Mouse (Mus musculus): ENCODE measurements around the gene Dxo. TPM values are rescaled to one million over a fixed set of nuclear protein-coding genes. Genes with fewer than 3 reads are reported as not detected.
"Not testable (repeated sequence)": the region's sequence is repeated elsewhere in the genome, so short reads cannot be mapped to it uniquely, and the experiment has no call there.

The Dxo gene
- total RNA-seq, 1 experiment, result 39.0 TPM

GRCm38 (mm10) chr17:34798866-34799530, 37.8 kb upstream of the Dxo start:
- no peak overlapping the region for H3K27ac ChIP-seq (ENCODE audit: insufficient read depth, low read depth, low read length, poor library complexity, severe bottlenecking)
- in situ Hi-C loops (cut with MboI; ENCODE audit: low sequenced_read_pairs in 2 of 2, unreplicated experiment in 2 of 2), result no loop called here
- no peak overlapping the region for H3K9ac ChIP-seq (ENCODE audit: insufficient read depth, low read depth, low read length, poor library complexity, severe bottlenecking)
- H3K36me3 ChIP-seq (ENCODE audit: control insufficient read depth, insufficient read depth, low read length, poor library complexity, severe bottlenecking), result no peaks in the 10 kb centered on the region
- H3K4me3 ChIP-seq (ENCODE audit: insufficient read depth in 1 of 2, low read depth in 1 of 2, low read length in 2 of 2, poor library complexity in 1 of 2, severe bottlenecking in 1 of 2), result no peak overlapping the region
- DNase-seq (ENCODE audit: low read depth, low spot score), result no peak
- H3K9me3 ChIP-seq (ENCODE audit: control insufficient read depth, insufficient read depth, low read depth, low read length), result no peaks in the 10 kb centered on the region
- no peaks in the 10 kb centered on the region for H3K4me1 ChIP-seq (ENCODE audit: control insufficient read depth in 2 of 2, insufficient read depth in 2 of 2, low read length in 2 of 2, poor library complexity in 1 of 2)
- no peak for TF ChIP-seq CHD2 (IDR thresholded peaks at IDR 0.05; ENCODE audit: low read depth, low read length)
- no peak for TF ChIP-seq MAFK (IDR thresholded peaks at IDR 0.05; ENCODE audit: insufficient read depth, low read depth, low read length)
- TF ChIP-seq ZC3H11A (IDR thresholded peaks at IDR 0.05; ENCODE audit: borderline replicate concordance, low read depth, low read length), result no peak
- no peak for TF ChIP-seq ZNF384 (IDR thresholded peaks at IDR 0.05; ENCODE audit: low read depth, low read length)
- TF ChIP-seq HCFC1 (IDR thresholded peaks at IDR 0.05; ENCODE audit: borderline replicate concordance, insufficient read depth, low read length), result no peak

DNA sequence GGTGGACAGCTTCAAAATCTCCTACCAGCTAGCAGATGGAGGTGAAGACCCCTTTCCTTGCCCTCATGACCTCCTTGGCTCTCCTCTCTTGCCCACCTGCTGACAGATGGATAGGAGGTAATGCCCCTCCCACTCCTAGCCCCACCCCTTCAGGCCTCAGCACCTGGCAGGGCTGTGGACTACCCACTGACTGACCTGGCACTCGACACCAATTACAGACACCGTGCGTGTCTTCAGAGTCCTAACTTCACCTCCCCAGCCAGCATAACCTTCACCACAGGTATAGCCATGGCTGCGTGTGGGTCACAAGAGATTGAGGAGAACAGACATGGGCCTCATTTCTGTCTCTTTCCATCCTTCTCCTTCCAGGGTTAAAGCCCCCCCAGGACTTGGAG, 37.3 kb upstream of the Dxo start:
- no peaks in the 10 kb centered on the region for H3K9me3 ChIP-seq (ENCODE audit: control insufficient read depth, insufficient read depth, low read depth, low read length)
- no peak overlapping the region for H3K4me3 ChIP-seq (ENCODE audit: insufficient read depth in 1 of 2, low read depth in 1 of 2, low read length in 2 of 2, poor library complexity in 1 of 2, severe bottlenecking in 1 of 2)
- DNase-seq (ENCODE audit: low read depth, low spot score), result no peak
- in situ Hi-C loops (cut with MboI; ENCODE audit: low sequenced_read_pairs in 2 of 2, unreplicated experiment in 2 of 2), result no loop called here
- H3K9ac ChIP-seq (ENCODE audit: insufficient read depth, low read depth, low read length, poor library complexity, severe bottlenecking), result no peak overlapping the region
- no peaks in the 10 kb centered on the region for H3K4me1 ChIP-seq (ENCODE audit: control insufficient read depth in 2 of 2, insufficient read depth in 2 of 2, low read length in 2 of 2, poor library complexity in 1 of 2)
- no peak overlapping the region for H3K27ac ChIP-seq (ENCODE audit: insufficient read depth, low read depth, low read length, poor library complexity, severe bottlenecking)
- TF ChIP-seq CHD2 (IDR thresholded peaks at IDR 0.05; ENCODE audit: low read depth, low read length) (no peak), MAFK (IDR thresholded peaks at IDR 0.05; ENCODE audit: insufficient read depth, low read depth, low read length) (no peak), ZNF384 (IDR thresholded peaks at IDR 0.05; ENCODE audit: low read depth, low read length) (no peak), HCFC1 (IDR thresholded peaks at IDR 0.05; ENCODE audit: borderline replicate concordance, insufficient read depth, low read length) (no peak)
- H3K36me3 ChIP-seq (ENCODE audit: control insufficient read depth, insufficient read depth, low read length, poor library complexity, severe bottlenecking), result no peaks in the 10 kb centered on the region

GRCm38 (mm10) chr17:34800781-34801305, 36.0 kb upstream of the Dxo start:
- H3K27ac ChIP-seq (ENCODE audit: insufficient read depth, low read depth, low read length, poor library complexity, severe bottlenecking); in situ Hi-C loops (cut with MboI; ENCODE audit: low sequenced_read_pairs in 2 of 2, unreplicated experiment in 2 of 2); H3K4me1 ChIP-seq (ENCODE audit: control insufficient read depth in 2 of 2, insufficient read depth in 2 of 2, low read length in 2 of 2, poor library complexity in 1 of 2); H3K4me3 ChIP-seq (ENCODE audit: insufficient read depth in 1 of 2, low read depth in 1 of 2, low read length in 2 of 2, poor library complexity in 1 of 2, severe bottlenecking in 1 of 2); DNase-seq (ENCODE audit: low read depth, low spot score); H3K9me3 ChIP-seq (ENCODE audit: control insufficient read depth, insufficient read depth, low read depth, low read length); H3K36me3 ChIP-seq (ENCODE audit: control insufficient read depth, insufficient read depth, low read length, poor library complexity, severe bottlenecking); H3K9ac ChIP-seq (ENCODE audit: insufficient read depth, low read depth, low read length, poor library complexity, severe bottlenecking): not testable (repeated sequence)

DNA sequence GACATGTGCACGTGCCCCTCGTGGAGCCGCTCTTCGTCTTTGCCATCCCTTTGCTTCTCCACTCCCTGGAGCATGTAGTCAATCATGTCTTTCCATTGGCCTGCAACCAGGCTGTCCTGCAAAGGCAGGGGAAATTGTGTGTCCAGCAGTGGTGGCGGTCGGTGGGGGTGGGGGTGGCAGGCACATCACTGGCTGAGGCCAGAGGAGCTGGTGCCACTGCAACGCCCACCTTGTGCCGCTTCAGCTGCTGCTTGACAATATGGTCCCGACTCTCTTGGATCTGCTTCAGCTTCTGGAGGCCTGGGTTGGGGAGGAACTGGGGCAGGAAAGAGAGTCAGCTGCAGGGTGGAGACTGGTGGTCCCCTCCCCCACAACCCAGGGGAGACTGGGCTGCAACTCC, 34.1 kb upstream of the Dxo start:
- H3K4me1 ChIP-seq (ENCODE audit: control insufficient read depth in 2 of 2, insufficient read depth in 2 of 2, low read length in 2 of 2, poor library complexity in 1 of 2); H3K4me3 ChIP-seq (ENCODE audit: insufficient read depth in 1 of 2, low read depth in 1 of 2, low read length in 2 of 2, poor library complexity in 1 of 2, severe bottlenecking in 1 of 2); H3K27ac ChIP-seq (ENCODE audit: insufficient read depth, low read depth, low read length, poor library complexity, severe bottlenecking); DNase-seq (ENCODE audit: low read depth, low spot score); H3K9me3 ChIP-seq (ENCODE audit: control insufficient read depth, insufficient read depth, low read depth, low read length); in situ Hi-C loops (cut with MboI; ENCODE audit: low sequenced_read_pairs in 2 of 2, unreplicated experiment in 2 of 2); H3K9ac ChIP-seq (ENCODE audit: insufficient read depth, low read depth, low read length, poor library complexity, severe bottlenecking); H3K36me3 ChIP-seq (ENCODE audit: control insufficient read depth, insufficient read depth, low read length, poor library complexity, severe bottlenecking): not testable (repeated sequence)

DNA sequence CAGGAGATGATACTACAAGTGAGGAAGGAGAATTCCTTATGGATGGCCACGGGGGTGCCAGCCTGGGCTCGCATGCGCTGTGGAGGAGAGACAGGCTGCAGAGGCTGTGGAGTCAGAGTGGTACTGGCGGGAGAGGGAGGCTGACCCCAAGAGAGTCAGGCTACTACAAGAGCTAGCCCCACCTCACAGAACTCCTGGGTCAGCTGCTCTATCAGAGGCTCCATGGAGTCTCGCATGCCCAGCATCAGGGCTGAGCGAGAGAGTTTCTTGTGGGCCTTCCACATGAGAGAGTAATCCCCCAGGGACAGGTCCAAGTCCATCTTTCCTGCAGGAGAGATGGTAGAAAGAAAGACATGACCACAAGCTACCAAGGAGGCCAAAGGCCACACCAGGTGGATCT, 33.5 kb upstream of the Dxo start:
- H3K9ac ChIP-seq (ENCODE audit: insufficient read depth, low read depth, low read length, poor library complexity, severe bottlenecking); in situ Hi-C loops (cut with MboI; ENCODE audit: low sequenced_read_pairs in 2 of 2, unreplicated experiment in 2 of 2); H3K36me3 ChIP-seq (ENCODE audit: control insufficient read depth, insufficient read depth, low read length, poor library complexity, severe bottlenecking); H3K27ac ChIP-seq (ENCODE audit: insufficient read depth, low read depth, low read length, poor library complexity, severe bottlenecking); H3K9me3 ChIP-seq (ENCODE audit: control insufficient read depth, insufficient read depth, low read depth, low read length); H3K4me1 ChIP-seq (ENCODE audit: control insufficient read depth in 2 of 2, insufficient read depth in 2 of 2, low read length in 2 of 2, poor library complexity in 1 of 2); DNase-seq (ENCODE audit: low read depth, low spot score); H3K4me3 ChIP-seq (ENCODE audit: insufficient read depth in 1 of 2, low read depth in 1 of 2, low read length in 2 of 2, poor library complexity in 1 of 2, severe bottlenecking in 1 of 2): not testable (repeated sequence)

DNA sequence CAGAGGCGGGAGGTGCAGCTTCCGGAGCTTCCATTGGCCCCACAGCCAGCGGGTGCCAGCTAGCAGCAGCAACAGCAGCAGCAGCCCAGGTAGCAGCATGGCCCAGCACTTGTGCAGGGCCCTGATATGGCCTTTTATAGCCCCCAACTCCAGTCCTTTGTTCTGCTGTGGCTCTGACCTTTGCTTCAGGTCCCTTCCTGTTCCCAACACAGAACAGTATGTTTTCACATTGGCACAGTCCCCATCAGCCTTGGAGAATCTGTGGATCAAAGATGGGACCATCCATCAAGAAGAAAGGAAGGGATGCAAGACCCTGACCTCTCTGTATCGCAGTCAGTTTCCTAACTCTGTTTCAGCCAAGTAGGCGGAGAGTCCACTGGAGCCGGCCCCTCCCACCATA, 32.5 kb upstream of the Dxo start, which contains the start of gene Cyp21a1:
TSS of gene Cyp21a1 (minus strand) at position 261 of the 400 bp plus-strand sequence.
- H3K9me3 ChIP-seq (ENCODE audit: control insufficient read depth, insufficient read depth, low read depth, low read length); H3K4me1 ChIP-seq (ENCODE audit: control insufficient read depth in 2 of 2, insufficient read depth in 2 of 2, low read length in 2 of 2, poor library complexity in 1 of 2); H3K36me3 ChIP-seq (ENCODE audit: control insufficient read depth, insufficient read depth, low read length, poor library complexity, severe bottlenecking); DNase-seq (ENCODE audit: low read depth, low spot score); H3K9ac ChIP-seq (ENCODE audit: insufficient read depth, low read depth, low read length, poor library complexity, severe bottlenecking); H3K4me3 ChIP-seq (ENCODE audit: insufficient read depth in 1 of 2, low read depth in 1 of 2, low read length in 2 of 2, poor library complexity in 1 of 2, severe bottlenecking in 1 of 2); in situ Hi-C loops (cut with MboI; ENCODE audit: low sequenced_read_pairs in 2 of 2, unreplicated experiment in 2 of 2); H3K27ac ChIP-seq (ENCODE audit: insufficient read depth, low read depth, low read length, poor library complexity, severe bottlenecking): not testable (repeated sequence)

All from ES-E14 (cell line).